17 mouse cellular contexts compared by ENCODE assay signal in the genomic region with DNA sequence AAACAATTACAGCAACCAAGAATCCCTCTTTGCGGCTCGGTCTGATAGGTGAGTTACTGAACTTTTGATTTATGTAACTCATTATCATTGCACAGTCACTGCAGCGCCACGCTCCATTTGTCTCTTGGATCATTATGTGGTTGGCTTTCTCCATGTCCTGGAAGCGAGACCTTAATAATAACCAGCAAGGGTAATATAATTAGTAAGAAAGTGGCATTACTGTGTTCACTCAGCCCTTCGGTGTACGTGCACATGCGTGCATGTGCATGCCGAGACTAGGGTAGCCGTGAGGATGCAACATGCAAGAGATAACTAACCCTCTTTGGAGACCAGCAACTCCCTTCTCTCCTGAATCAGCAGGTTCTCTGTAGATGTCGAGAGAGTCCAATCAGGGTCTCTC.
"Had no signal": no experiment of that assay in that cellular context is flagged by ENCODE, and none has a peak within 500 bp of the region (broad histone marks: within the 10 kb centered on the region; RNA-seq: fewer than 3 reads in every experiment).

No protein-coding gene starts in this region.

- DNase-seq: kidney, adult 11 months; kidney, postnatal 10 days; layer of hippocampus, adult 9-11 months; layer of hippocampus, postnatal 36 days; liver, embryonic 13.5 days; liver, postnatal 0 days; lung, postnatal 14 days; right cerebral cortex, postnatal 4 days; spleen, adult 18-20 months; thymus, adult 18-20 months; thymus, postnatal 14 days had no signal

- H3K9ac ChIP-seq: limb, embryonic 15.5 days; liver, embryonic 13.5 days; liver, postnatal 0 days; lung, embryonic 15.5 days; midbrain, embryonic 12.5 days had no signal

- H3K4me3 ChIP-seq: limb, embryonic 15.5 days; liver, embryonic 13.5 days; lung, embryonic 15.5 days; megakaryocyte, embryonic 14.5 days; midbrain, embryonic 12.5 days had no signal

- H3K27ac ChIP-seq: limb, embryonic 15.5 days; liver, embryonic 13.5 days; lung, embryonic 15.5 days; macrophage; midbrain, embryonic 12.5 days had no signal

- H3K27me3 ChIP-seq: limb, embryonic 15.5 days; liver, embryonic 13.5 days; lung, embryonic 15.5 days; midbrain, embryonic 12.5 days had no signal

- H3K36me3 ChIP-seq: limb, embryonic 15.5 days; liver, embryonic 13.5 days; lung, embryonic 15.5 days; midbrain, embryonic 12.5 days had no signal

- H3K9me3 ChIP-seq: limb, embryonic 15.5 days; liver, embryonic 13.5 days; lung, embryonic 15.5 days; megakaryocyte, embryonic 14.5 days; midbrain, embryonic 12.5 days had no signal

- ATAC-seq: liver, postnatal 0 days; midbrain, embryonic 16.5 days had no signal

- H3K4me2 ChIP-seq: limb, embryonic 15.5 days; liver, embryonic 13.5 days; lung, embryonic 15.5 days; midbrain, embryonic 12.5 days had no signal

- H3K4me1 ChIP-seq: limb, embryonic 15.5 days; liver, embryonic 13.5 days; lung, embryonic 15.5 days; megakaryocyte, embryonic 14.5 days had no signal
